Mouse (Mus musculus) testis, adult 2 months (tissue): ENCODE data around the gene Sspo. TPM values are rescaled to one million over a fixed set of nuclear protein-coding genes. Genes with fewer than 3 reads are reported as not detected.

Experiments used
- H3K27ac ChIP-seq: fragments of 200-500 bp; 2 replicates; pipeline ENCODE4 v1.5.1; 2012; ENCODE audit warnings: low read depth, low read length; ENCODE audit not compliant: control insufficient read depth, insufficient read depth
- H3K27me3 ChIP-seq: fragments of 200-500 bp; 2 replicates; pipeline ENCODE4 v1.6.1; 2012; ENCODE audit warnings: mild to moderate bottlenecking, low read length, moderate library complexity; ENCODE audit not compliant: control insufficient read depth, insufficient read depth
- H3K36me3 ChIP-seq: fragments of 200-500 bp; 2 replicates; pipeline ENCODE4 v1.6.1; 2012; ENCODE audit warnings: mild to moderate bottlenecking, low read length; ENCODE audit not compliant: control insufficient read depth, insufficient read depth
- H3K4me1 ChIP-seq: fragments of 200-500 bp; 2 replicates; pipeline ENCODE4 v1.6.1; 2012; ENCODE audit warnings: low read length; ENCODE audit not compliant: control insufficient read depth, insufficient read depth
- H3K4me3 ChIP-seq: fragments of 200-500 bp; 2 replicates; pipeline ENCODE4 v1.5.1; 2012; ENCODE audit warnings: low read depth, mild to moderate bottlenecking, low read length, moderate library complexity, mixed read lengths; ENCODE audit not compliant: control insufficient read depth
- CTCF ChIP-seq: fragments of 200-500 bp; IDR thresholded peaks from 2 replicates; pipeline ENCODE4 v1.5.1; 2012; ENCODE audit warnings: low read depth, mild to moderate bottlenecking, inconsistent platforms, low read length, moderate library complexity; ENCODE audit not compliant: control insufficient read depth, insufficient read depth, insufficient replicate concordance
- POLR2A ChIP-seq: fragments of 200-500 bp; IDR thresholded peaks from 2 replicates; pipeline ENCODE4 v1.6.1; 2012; ENCODE audit warnings: low read depth, mild to moderate bottlenecking, inconsistent platforms, low read length, moderate library complexity; ENCODE audit not compliant: control insufficient read depth
- polyA plus RNA-seq: library from polyadenylated mRNA; depleted of rRNA; stranded (reverse); fragments of >200 nt; gene quantifications from 2 replicates; pipeline ENCODE4 v1.2.3, GENCODE M21; 2012; rRNA removed

The Sspo gene
- polyA plus RNA-seq, result 1.6 and 2.1 TPM in 2 replicates

DNA sequence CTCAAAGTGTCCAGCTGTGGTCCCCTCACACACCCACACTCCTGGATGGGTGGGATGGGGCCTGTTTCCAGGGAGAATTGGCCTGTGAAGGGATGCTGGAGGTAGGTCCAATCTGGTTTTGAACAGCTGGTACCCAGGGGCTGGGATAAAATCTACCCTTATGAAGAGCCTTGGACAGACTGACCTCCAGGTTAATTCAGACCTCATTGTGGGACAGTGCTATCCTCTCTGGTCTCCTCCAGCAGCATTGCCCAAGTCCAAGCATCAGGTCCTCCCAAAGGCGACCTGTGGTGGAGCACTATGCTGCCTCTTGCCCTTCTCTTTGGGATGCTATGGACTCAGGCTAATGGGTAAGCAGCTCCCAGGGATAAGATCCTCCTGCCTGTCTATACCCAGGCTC lies at the start of gene Sspo:
Gene Sspo, plus strand, starts transcription at position 301 of the 400 bp plus-strand sequence.
- no peaks in the 10 kb centered on the region; the same call in 1 of the 2 replicates for H3K27me3 ChIP-seq
- peaks cover 12% of the 10 kb centered on the region for H3K4me1 ChIP-seq
- H3K27ac ChIP-seq, result no peak within 1 kb of the TSS
- TF ChIP-seq POLR2A (no peak), CTCF (no peak)
- H3K4me3 ChIP-seq, result no peak within 1 kb of the TSS
- H3K36me3 ChIP-seq, result no peaks in the 10 kb centered on the region

DNA sequence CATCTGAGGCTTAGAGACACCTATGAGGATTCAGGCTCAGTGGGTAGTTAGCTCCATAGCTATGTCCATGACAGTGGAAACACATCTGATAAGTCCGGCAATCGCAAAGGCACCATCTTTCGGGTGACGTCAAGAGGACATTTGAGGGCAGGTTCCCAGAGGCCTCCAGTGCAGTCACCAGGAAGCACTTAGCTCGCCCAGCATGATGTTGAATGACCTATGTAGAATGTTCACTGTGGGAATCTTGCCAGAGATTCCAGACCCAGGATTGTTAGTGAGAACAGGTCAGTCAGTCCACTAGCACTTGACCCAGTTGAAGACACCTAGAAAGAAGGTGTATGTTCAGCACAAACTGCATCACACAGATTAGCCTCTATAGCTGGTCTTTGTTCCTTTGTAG lies 48.1 kb upstream of the Sspo start:
- Histone ChIP-seq H3K27ac (no peak overlapping the region), H3K27me3 (no peaks in the 10 kb centered on the region), H3K4me3 (no peak overlapping the region), H3K4me1 (peaks cover 4% of the 10 kb centered on the region; the same call in 1 of the 2 replicates), H3K36me3 (peaks cover 3% of the 10 kb centered on the region; the same call in 1 of the 2 replicates)
- TF ChIP-seq CTCF (no peak), POLR2A (no peak)

DNA sequence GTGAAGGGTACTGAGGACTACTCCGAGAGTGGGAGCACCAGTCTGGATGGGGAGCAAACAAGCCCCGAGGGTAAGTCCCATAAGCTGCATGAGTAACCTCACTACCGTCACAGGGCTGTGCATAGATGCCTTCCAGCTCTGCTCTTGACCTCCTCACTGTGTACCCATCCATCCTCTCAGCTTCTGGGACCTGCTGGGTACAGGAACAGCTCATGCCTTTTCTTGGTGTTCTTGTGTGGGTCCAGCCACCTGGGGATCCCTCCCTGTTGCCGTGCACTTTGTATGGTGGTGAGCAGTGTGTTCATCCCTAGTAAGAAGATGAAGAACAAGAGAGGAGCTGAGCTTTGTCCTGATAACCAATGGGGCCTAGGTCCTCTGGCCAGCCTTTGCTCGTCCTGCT lies 44.0 kb upstream of the Sspo start:
- Histone ChIP-seq H3K27me3 (no peaks in the 10 kb centered on the region), H3K4me1 (no peaks in the 10 kb centered on the region), H3K27ac (no peak overlapping the region), H3K4me3 (no peak overlapping the region), H3K36me3 (peaks cover 8% of the 10 kb centered on the region)
- no peak for TF ChIP-seq POLR2A
- no peak for TF ChIP-seq CTCF

GRCm38 (mm10) chr6:48409726-48410343 lies 38.2 kb upstream of the Sspo start:
- H3K4me1 ChIP-seq, result no peaks in the 10 kb centered on the region; the same call in 1 of the 2 replicates
- TF ChIP-seq CTCF (no peak), POLR2A (no peak)
- no peak overlapping the region for H3K27ac ChIP-seq
- no peak overlapping the region for H3K4me3 ChIP-seq
- no peaks in the 10 kb centered on the region for H3K27me3 ChIP-seq
- H3K36me3 ChIP-seq, result peaks cover 13% of the 10 kb centered on the region

- Histone ChIP-seq H3K27ac (no peak overlapping the region), H3K27me3 (no peaks in the 10 kb centered on the region), H3K4me1 (no peaks in the 10 kb centered on the region; the same call in 1 of the 2 replicates), H3K4me3 (no peak overlapping the region), H3K36me3 (peaks cover 9% of the 10 kb centered on the region)
- no peak for TF ChIP-seq POLR2A
- TF ChIP-seq CTCF, result no peak
Measured at GRCm38 (mm10) chr6:48410551-48410950, 37.5 kb upstream of the Sspo start.

DNA sequence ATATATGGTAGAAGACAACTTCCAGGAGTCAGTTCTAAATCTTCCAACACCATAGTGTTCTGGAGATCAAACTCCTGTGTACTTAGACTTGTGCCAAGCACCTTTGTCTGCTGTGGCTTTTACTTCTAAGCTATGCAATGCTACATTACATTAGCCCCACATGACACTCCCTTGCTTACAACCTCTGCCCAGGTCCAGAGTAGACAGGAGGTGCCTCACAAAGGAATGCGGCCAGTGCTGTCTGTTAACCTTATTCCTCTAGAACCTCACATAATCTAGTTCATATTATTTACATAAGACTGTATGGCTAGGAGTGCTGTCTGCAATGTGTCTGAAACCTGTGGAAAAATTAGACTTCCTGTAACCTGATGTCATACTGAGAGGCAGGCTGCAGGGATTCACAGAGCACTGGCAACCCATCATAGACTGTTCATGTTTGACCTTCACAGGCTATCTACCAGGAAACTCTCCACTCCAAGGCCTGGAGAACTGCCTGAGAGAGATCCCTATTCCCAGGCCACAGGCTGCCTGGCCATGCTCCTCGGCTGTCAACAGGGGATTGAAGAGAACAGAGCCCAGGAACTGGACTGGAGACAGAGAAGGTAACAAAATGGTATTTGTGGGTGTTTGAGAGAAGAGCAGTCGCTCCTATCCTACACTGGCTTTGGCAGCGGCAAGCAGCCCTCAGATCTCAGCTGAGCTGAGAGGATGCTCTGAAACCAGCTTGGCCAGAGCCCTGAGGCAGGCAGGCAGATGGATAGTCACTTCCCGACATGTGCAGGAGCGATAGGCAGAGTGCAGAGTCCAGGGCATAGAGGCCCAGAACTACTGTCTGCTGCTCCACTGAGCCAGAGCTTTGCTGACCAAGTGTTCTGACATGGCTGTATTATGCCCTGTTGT lies 36.6 kb upstream of the Sspo start:
- H3K27ac ChIP-seq, result no peak overlapping the region
- peaks cover 11% of the 10 kb centered on the region for H3K36me3 ChIP-seq
- no peak overlapping the region for H3K4me3 ChIP-seq
- H3K27me3 ChIP-seq, result no peaks in the 10 kb centered on the region
- no peaks in the 10 kb centered on the region; the same call in 1 of the 2 replicates for H3K4me1 ChIP-seq
- TF ChIP-seq CTCF (no peak), POLR2A (no peak)

DNA sequence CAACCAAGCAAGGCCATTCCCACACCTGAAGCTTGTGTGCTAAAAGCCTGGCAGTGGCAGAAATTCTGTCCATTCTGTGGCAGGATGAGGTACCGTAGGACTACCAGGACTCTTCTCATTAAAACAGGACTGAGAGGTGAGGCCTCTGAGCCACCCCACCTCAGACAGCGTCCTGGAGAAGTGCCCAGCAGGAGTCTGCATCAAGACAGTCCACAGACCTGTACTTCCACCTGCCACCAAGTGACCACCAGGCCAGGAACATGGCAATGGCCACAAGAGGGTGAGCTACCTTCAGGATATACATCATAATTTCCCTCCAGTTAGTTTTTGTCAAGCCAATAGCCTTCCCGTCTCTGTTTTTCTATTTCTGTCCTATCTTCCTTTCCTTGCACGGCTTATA lies 35.9 kb upstream of the Sspo start:
- Histone ChIP-seq H3K27me3 (no peaks in the 10 kb centered on the region), H3K27ac (no peak overlapping the region), H3K36me3 (peaks cover 13% of the 10 kb centered on the region), H3K4me3 (no peak overlapping the region), H3K4me1 (no peaks in the 10 kb centered on the region; the same call in 1 of the 2 replicates)
- TF ChIP-seq POLR2A, result no peak
- TF ChIP-seq CTCF, result no peak
